Mouse (Mus musculus) erythroblast, embryonic 14.5 days (primary cell): ENCODE results near the gene Slc25a54. TPM values are rescaled to one million over a fixed set of nuclear protein-coding genes. Genes with fewer than 3 reads are reported as not detected.

Experiments
- H3K27me3 ChIP-seq: 2 replicates; pipeline ENCODE4 v1.6.1; 2012; ENCODE audit warnings: inconsistent platforms; ENCODE audit not compliant: control insufficient read depth
- H3K36me3 ChIP-seq: 2 replicates; pipeline ENCODE4 v1.6.1; 2012; ENCODE audit warnings: mild to moderate bottlenecking, inconsistent platforms; ENCODE audit not compliant: control insufficient read depth
- H3K4me1 ChIP-seq: 2 replicates; pipeline ENCODE4 v1.6.1; 2012; ENCODE audit warnings: inconsistent platforms; ENCODE audit not compliant: control insufficient read depth
- H3K4me3 ChIP-seq: replicated peaks from 2 replicates; pipeline ENCODE3; 2012; ENCODE audit warnings: moderate library complexity, mild to moderate bottlenecking, inconsistent platforms
- H3K9me3 ChIP-seq: 2 replicates; pipeline ENCODE4 v1.6.1; 2012; ENCODE audit warnings: low read length, inconsistent platforms, mixed read lengths; ENCODE audit not compliant: control insufficient read depth
- GATA1 ChIP-seq: IDR thresholded peaks from 2 replicates; pipeline ENCODE4 v1.6.1; 2012; ENCODE audit warnings: low read length, inconsistent platforms, mixed read lengths
- TAL1 ChIP-seq: IDR thresholded peaks from 3 replicates; pipeline ENCODE4 v1.6.1; 2012; ENCODE audit warnings: low read length, inconsistent platforms, mixed read lengths
- polyA plus RNA-seq: library from polyadenylated mRNA; stranded (reverse); fragments of >175 nt; gene quantifications from 2 replicates; pipeline ENCODE4 v1.2.3, GENCODE M21; 2012

Slc25a54 gene
- polyA plus RNA-seq, 1 experiment, result not detected

- TF ChIP-seq TAL1 (no peak), GATA1 (no peak)
- no peaks in the 10 kb centered on the region for H3K4me1 ChIP-seq
- no peak overlapping the region for H3K4me3 ChIP-seq
- H3K36me3 ChIP-seq, result no peaks in the 10 kb centered on the region
- H3K9me3 ChIP-seq, result no peaks in the 10 kb centered on the region
- no peaks in the 10 kb centered on the region for H3K27me3 ChIP-seq
Observed at GRCm38 (mm10) chr3:109152561-109152960, 72.3 kb downstream of the Slc25a54 start.

GRCm38 (mm10) chr3:109153410-109153809 is 73.1 kb downstream of the Slc25a54 start:
- no peak overlapping the region for H3K4me3 ChIP-seq
- H3K27me3 ChIP-seq, result no peaks in the 10 kb centered on the region
- TF ChIP-seq TAL1 (no peak), GATA1 (no peak)
- H3K36me3 ChIP-seq, result no peaks in the 10 kb centered on the region
- H3K4me1 ChIP-seq, result no peaks in the 10 kb centered on the region
- no peaks in the 10 kb centered on the region for H3K9me3 ChIP-seq

GRCm38 (mm10) chr3:109155926-109156669 is 75.8 kb downstream of the Slc25a54 start:
- H3K4me1 ChIP-seq, result no peaks in the 10 kb centered on the region
- TF ChIP-seq TAL1 (no peak), GATA1 (no peak)
- no peak overlapping the region for H3K4me3 ChIP-seq
- no peaks in the 10 kb centered on the region for H3K36me3 ChIP-seq
- no peaks in the 10 kb centered on the region for H3K9me3 ChIP-seq
- H3K27me3 ChIP-seq, result no peaks in the 10 kb centered on the region

- H3K36me3 ChIP-seq, result no peaks in the 10 kb centered on the region
- TF ChIP-seq TAL1 (no peak), GATA1 (no peak)
- H3K27me3 ChIP-seq, result no peaks in the 10 kb centered on the region
- no peak overlapping the region for H3K4me3 ChIP-seq
- no peaks in the 10 kb centered on the region for H3K9me3 ChIP-seq
- no peaks in the 10 kb centered on the region for H3K4me1 ChIP-seq
Observed at GRCm38 (mm10) chr3:109157481-109157880, 77.2 kb downstream of the Slc25a54 start.

GRCm38 (mm10) chr3:109164088-109164487 is 83.8 kb downstream of the Slc25a54 start:
- Histone ChIP-seq H3K27me3 (no peaks in the 10 kb centered on the region), H3K36me3 (no peaks in the 10 kb centered on the region), H3K4me1 (no peaks in the 10 kb centered on the region), H3K9me3 (no peaks in the 10 kb centered on the region), H3K4me3 (no peak overlapping the region)
- no peak for TF ChIP-seq TAL1
- TF ChIP-seq GATA1, result no peak

GRCm38 (mm10) chr3:109164644-109165043 is 84.4 kb downstream of the Slc25a54 start:
- H3K9me3 ChIP-seq, result no peaks in the 10 kb centered on the region
- H3K4me3 ChIP-seq, result no peak overlapping the region
- no peak for TF ChIP-seq GATA1
- no peak for TF ChIP-seq TAL1
- H3K4me1 ChIP-seq, result no peaks in the 10 kb centered on the region
- no peaks in the 10 kb centered on the region for H3K36me3 ChIP-seq
- H3K27me3 ChIP-seq, result no peaks in the 10 kb centered on the region

GRCm38 (mm10) chr3:109165214-109165829 is 85.1 kb downstream of the Slc25a54 start:
- Histone ChIP-seq H3K27me3 (no peaks in the 10 kb centered on the region), H3K4me3 (no peak overlapping the region), H3K36me3 (no peaks in the 10 kb centered on the region), H3K9me3 (no peaks in the 10 kb centered on the region), H3K4me1 (no peaks in the 10 kb centered on the region)
- TF ChIP-seq GATA1 (no peak), TAL1 (no peak)

Other genes starting within 250 kb of the Slc25a54 start
- gene Stxbp3, start 239.9 kb upstream of the Slc25a54 start, polyA plus RNA-seq, result 0.14 and 0.74 TPM in 2 replicates
- gene Fndc7, start 190.5 kb upstream of the Slc25a54 start, polyA plus RNA-seq, result 0.01 TPM in 1 of 2 replicates, not detected in the other
- gene Prpf38b, start 168.7 kb upstream of the Slc25a54 start, polyA plus RNA-seq, result 6.5 and 6.8 TPM in 2 replicates
- gene Henmt1, start 140.6 kb upstream of the Slc25a54 start, polyA plus RNA-seq, result not detected in 2 replicates
- not detected in 2 replicates for gene Gm9857, start 140.0 kb upstream of the Slc25a54 start, polyA plus RNA-seq
- 0.01 TPM in 1 of 2 replicates, not detected in the other for gene Fam102b, start 52.9 kb upstream of the Slc25a54 start, polyA plus RNA-seq
- 0.03 and 0.05 TPM in 2 replicates for gene Slc25a24, start 42.7 kb downstream of the Slc25a54 start, polyA plus RNA-seq